Mouse (Mus musculus) frontal cortex, postnatal 25 days (tissue): Measurements from ENCODE around the gene A930018P22Rik.

Source experiments
- DNase-seq, 2 experiments: peaks; one replicate each; pipeline ENCODE4 v3.0.0; 2022; ENCODE audit warnings: low spot score in 2 of 2

Gene A930018P22Rik

GRCm38 (mm10) chr2:104153876-104154275 lies 31.3 kb downstream of the A930018P22Rik start:
- no peak for DNase-seq

GRCm38 (mm10) chr2:104157831-104158230 lies 35.3 kb downstream of the A930018P22Rik start:
- no peak for DNase-seq

GRCm38 (mm10) chr2:104163418-104163817 lies 40.8 kb downstream of the A930018P22Rik start:
- DNase-seq: no peak

GRCm38 (mm10) chr2:104163978-104164487 lies 41.5 kb downstream of the A930018P22Rik start:
- no peak for DNase-seq

- no peak for DNase-seq
These were observed 43.1 kb downstream of the A930018P22Rik start for GRCm38 (mm10) chr2:104165631-104166030.

- DNase-seq: no peak
These were observed 45.2 kb downstream of the A930018P22Rik start for GRCm38 (mm10) chr2:104167765-104168164.

GRCm38 (mm10) chr2:104168186-104168896 lies 45.8 kb downstream of the A930018P22Rik start:
- no peak for DNase-seq

GRCm38 (mm10) chr2:104172695-104173348 lies 50.3 kb downstream of the A930018P22Rik start:
- DNase-seq: no peak

GRCm38 (mm10) chr2:104173431-104173830 lies 50.9 kb downstream of the A930018P22Rik start:
- DNase-seq: no peak
